Mouse (Mus musculus): ENCODE results near the gene Man2c1.

GRCm38 (mm10) chr9:57152331-57152730 lies 21.8 kb downstream of the Man2c1 start:
- TF ChIP-seq POLR2A (IDR thresholded peaks at IDR 0.05; ENCODE audit: low read depth, low read length) = no peak
- TF ChIP-seq CTCF (IDR thresholded peaks at IDR 0.05; ENCODE audit: extremely low read depth, insufficient read length, insufficient replicate concordance, low read depth, low read length) = no peak

Data from small intestine, adult 2 months (tissue).